Mouse (Mus musculus): ENCODE results near the gene Ttc30a2. TPM values are rescaled to one million over a fixed set of nuclear protein-coding genes. Genes with fewer than 3 reads are reported as not detected.

The Ttc30a2 gene
- total RNA-seq, 1 experiment, result 0.36 TPM

- H3K4me1 ChIP-seq (ENCODE audit: control insufficient read depth in 2 of 2, insufficient read depth in 2 of 2, low read length in 2 of 2, poor library complexity in 1 of 2), result no peaks in the 10 kb centered on the region
- H3K36me3 ChIP-seq (ENCODE audit: control insufficient read depth, insufficient read depth, low read length, poor library complexity, severe bottlenecking), result peaks cover 2% of the 10 kb centered on the region; the same call in 1 of the 2 replicates
- in situ Hi-C loops (cut with MboI; ENCODE audit: low sequenced_read_pairs in 2 of 2, unreplicated experiment in 2 of 2), result no loop called here
- H3K9me3 ChIP-seq (ENCODE audit: control insufficient read depth, insufficient read depth, low read depth, low read length), result no peaks in the 10 kb centered on the region
- no peak for DNase-seq (ENCODE audit: low read depth, low spot score)
- no peak overlapping the region for H3K27ac ChIP-seq (ENCODE audit: insufficient read depth, low read depth, low read length, poor library complexity, severe bottlenecking)
- TF ChIP-seq MAFK (IDR thresholded peaks at IDR 0.05; ENCODE audit: insufficient read depth, low read depth, low read length) (no peak), CHD2 (IDR thresholded peaks at IDR 0.05; ENCODE audit: low read depth, low read length) (no peak), ZC3H11A (IDR thresholded peaks at IDR 0.05; ENCODE audit: borderline replicate concordance, low read depth, low read length) (no peak), ZNF384 (IDR thresholded peaks at IDR 0.05; ENCODE audit: low read depth, low read length) (no peak), HCFC1 (IDR thresholded peaks at IDR 0.05; ENCODE audit: borderline replicate concordance, insufficient read depth, low read length) (no peak)
- H3K9ac ChIP-seq (ENCODE audit: insufficient read depth, low read depth, low read length, poor library complexity, severe bottlenecking), result no peak overlapping the region
- H3K4me3 ChIP-seq (ENCODE audit: insufficient read depth in 1 of 2, low read depth in 1 of 2, low read length in 2 of 2, poor library complexity in 1 of 2, severe bottlenecking in 1 of 2), result no peak overlapping the region
Measured at GRCm38 (mm10) chr2:75930941-75931340, 47.0 kb downstream of the Ttc30a2 start.

GRCm38 (mm10) chr2:75929786-75930444, 48.1 kb downstream of the Ttc30a2 start:
- Histone ChIP-seq H3K9ac (ENCODE audit: insufficient read depth, low read depth, low read length, poor library complexity, severe bottlenecking) (no peak overlapping the region), H3K36me3 (ENCODE audit: control insufficient read depth, insufficient read depth, low read length, poor library complexity, severe bottlenecking) (peaks cover 2% of the 10 kb centered on the region; the same call in 1 of the 2 replicates), H3K4me3 (ENCODE audit: insufficient read depth in 1 of 2, low read depth in 1 of 2, low read length in 2 of 2, poor library complexity in 1 of 2, severe bottlenecking in 1 of 2) (no peak overlapping the region), H3K4me1 (ENCODE audit: control insufficient read depth in 2 of 2, insufficient read depth in 2 of 2, low read length in 2 of 2, poor library complexity in 1 of 2) (no peaks in the 10 kb centered on the region), H3K27ac (ENCODE audit: insufficient read depth, low read depth, low read length, poor library complexity, severe bottlenecking) (no peak overlapping the region), H3K9me3 (ENCODE audit: control insufficient read depth, insufficient read depth, low read depth, low read length) (no peaks in the 10 kb centered on the region)
- no peak for DNase-seq (ENCODE audit: low read depth, low spot score)
- TF ChIP-seq MAFK (IDR thresholded peaks at IDR 0.05; ENCODE audit: insufficient read depth, low read depth, low read length), result no peak
- no peak for TF ChIP-seq ZC3H11A (IDR thresholded peaks at IDR 0.05; ENCODE audit: borderline replicate concordance, low read depth, low read length)
- no peak for TF ChIP-seq HCFC1 (IDR thresholded peaks at IDR 0.05; ENCODE audit: borderline replicate concordance, insufficient read depth, low read length)
- no peak for TF ChIP-seq ZNF384 (IDR thresholded peaks at IDR 0.05; ENCODE audit: low read depth, low read length)
- TF ChIP-seq CHD2 (IDR thresholded peaks at IDR 0.05; ENCODE audit: low read depth, low read length), result no peak
- in situ Hi-C loops (cut with MboI; ENCODE audit: low sequenced_read_pairs in 2 of 2, unreplicated experiment in 2 of 2), result no loop called here

GRCm38 (mm10) chr2:75929141-75929540, 48.8 kb downstream of the Ttc30a2 start:
- no peak overlapping the region for H3K27ac ChIP-seq (ENCODE audit: insufficient read depth, low read depth, low read length, poor library complexity, severe bottlenecking)
- in situ Hi-C loops (cut with MboI; ENCODE audit: low sequenced_read_pairs in 2 of 2, unreplicated experiment in 2 of 2), result no loop called here
- H3K4me3 ChIP-seq (ENCODE audit: insufficient read depth in 1 of 2, low read depth in 1 of 2, low read length in 2 of 2, poor library complexity in 1 of 2, severe bottlenecking in 1 of 2), result no peak overlapping the region
- DNase-seq (ENCODE audit: low read depth, low spot score), result no peak
- H3K9ac ChIP-seq (ENCODE audit: insufficient read depth, low read depth, low read length, poor library complexity, severe bottlenecking), result no peak overlapping the region
- no peaks in the 10 kb centered on the region for H3K9me3 ChIP-seq (ENCODE audit: control insufficient read depth, insufficient read depth, low read depth, low read length)
- peaks cover 2% of the 10 kb centered on the region; the same call in 1 of the 2 replicates for H3K36me3 ChIP-seq (ENCODE audit: control insufficient read depth, insufficient read depth, low read length, poor library complexity, severe bottlenecking)
- TF ChIP-seq HCFC1 (IDR thresholded peaks at IDR 0.05; ENCODE audit: borderline replicate concordance, insufficient read depth, low read length) (no peak), MAFK (IDR thresholded peaks at IDR 0.05; ENCODE audit: insufficient read depth, low read depth, low read length) (no peak)
- no peaks in the 10 kb centered on the region for H3K4me1 ChIP-seq (ENCODE audit: control insufficient read depth in 2 of 2, insufficient read depth in 2 of 2, low read length in 2 of 2, poor library complexity in 1 of 2)

- no peak for DNase-seq (ENCODE audit: low read depth, low spot score)
- peaks cover 2% of the 10 kb centered on the region; the same call in 1 of the 2 replicates for H3K36me3 ChIP-seq (ENCODE audit: control insufficient read depth, insufficient read depth, low read length, poor library complexity, severe bottlenecking)
- no peak overlapping the region for H3K9ac ChIP-seq (ENCODE audit: insufficient read depth, low read depth, low read length, poor library complexity, severe bottlenecking)
- no peaks in the 10 kb centered on the region for H3K4me1 ChIP-seq (ENCODE audit: control insufficient read depth in 2 of 2, insufficient read depth in 2 of 2, low read length in 2 of 2, poor library complexity in 1 of 2)
- TF ChIP-seq ZNF384 (IDR thresholded peaks at IDR 0.05; ENCODE audit: low read depth, low read length) (no peak), ZC3H11A (IDR thresholded peaks at IDR 0.05; ENCODE audit: borderline replicate concordance, low read depth, low read length) (no peak), HCFC1 (IDR thresholded peaks at IDR 0.05; ENCODE audit: borderline replicate concordance, insufficient read depth, low read length) (no peak)
- no peaks in the 10 kb centered on the region for H3K9me3 ChIP-seq (ENCODE audit: control insufficient read depth, insufficient read depth, low read depth, low read length)
- in situ Hi-C loops (cut with MboI; ENCODE audit: low sequenced_read_pairs in 2 of 2, unreplicated experiment in 2 of 2), result no loop called here
- no peak overlapping the region for H3K4me3 ChIP-seq (ENCODE audit: insufficient read depth in 1 of 2, low read depth in 1 of 2, low read length in 2 of 2, poor library complexity in 1 of 2, severe bottlenecking in 1 of 2)
- no peak overlapping the region for H3K27ac ChIP-seq (ENCODE audit: insufficient read depth, low read depth, low read length, poor library complexity, severe bottlenecking)
Measured at GRCm38 (mm10) chr2:75928011-75928410, 50.0 kb downstream of the Ttc30a2 start.

GRCm38 (mm10) chr2:75926061-75926460, 51.9 kb downstream of the Ttc30a2 start:
- Histone ChIP-seq H3K4me3 (ENCODE audit: insufficient read depth in 1 of 2, low read depth in 1 of 2, low read length in 2 of 2, poor library complexity in 1 of 2, severe bottlenecking in 1 of 2) (no peak overlapping the region), H3K27ac (ENCODE audit: insufficient read depth, low read depth, low read length, poor library complexity, severe bottlenecking) (no peak overlapping the region), H3K4me1 (ENCODE audit: control insufficient read depth in 2 of 2, insufficient read depth in 2 of 2, low read length in 2 of 2, poor library complexity in 1 of 2) (no peaks in the 10 kb centered on the region), H3K9me3 (ENCODE audit: control insufficient read depth, insufficient read depth, low read depth, low read length) (no peaks in the 10 kb centered on the region), H3K9ac (ENCODE audit: insufficient read depth, low read depth, low read length, poor library complexity, severe bottlenecking) (no peak overlapping the region), H3K36me3 (ENCODE audit: control insufficient read depth, insufficient read depth, low read length, poor library complexity, severe bottlenecking) (peaks cover 2% of the 10 kb centered on the region; the same call in 1 of the 2 replicates)
- TF ChIP-seq ZNF384 (IDR thresholded peaks at IDR 0.05; ENCODE audit: low read depth, low read length) (no peak), MAFK (IDR thresholded peaks at IDR 0.05; ENCODE audit: insufficient read depth, low read depth, low read length) (no peak), ZC3H11A (IDR thresholded peaks at IDR 0.05; ENCODE audit: borderline replicate concordance, low read depth, low read length) (no peak), CHD2 (IDR thresholded peaks at IDR 0.05; ENCODE audit: low read depth, low read length) (no peak), HCFC1 (IDR thresholded peaks at IDR 0.05; ENCODE audit: borderline replicate concordance, insufficient read depth, low read length) (no peak)
- DNase-seq (ENCODE audit: low read depth, low spot score), result no peak
- in situ Hi-C loops (cut with MboI; ENCODE audit: low sequenced_read_pairs in 2 of 2, unreplicated experiment in 2 of 2), result no loop called here
